Mouse (Mus musculus) kidney, adult 8-10 months (tissue): Measurements from ENCODE around the gene Acd.

Experiments
- DNase-seq, 2 experiments: peaks; one replicate each; pipeline ENCODE4 v3.0.0; 2022

The Acd gene

DNA sequence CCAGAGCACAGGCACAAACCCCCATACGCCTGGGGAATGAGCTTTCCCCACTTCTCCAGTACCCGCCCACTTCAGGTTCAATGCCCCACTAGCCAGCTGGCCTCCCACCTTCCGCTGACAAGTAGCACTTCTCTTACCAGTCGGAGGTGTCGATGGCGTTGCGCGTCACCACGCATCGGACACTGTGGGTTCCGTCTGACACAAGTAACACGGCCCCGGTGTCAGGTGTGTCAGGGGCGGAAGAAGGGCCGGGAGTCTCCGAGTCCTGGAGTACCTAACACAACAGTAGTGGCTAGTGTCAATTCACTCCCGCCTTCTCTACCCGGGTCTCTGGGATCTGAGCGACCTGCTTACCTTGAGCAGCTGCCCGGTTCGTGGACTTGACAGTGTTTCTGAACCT is 336 bp downstream of the Acd start:
- no peak for DNase-seq

DNA sequence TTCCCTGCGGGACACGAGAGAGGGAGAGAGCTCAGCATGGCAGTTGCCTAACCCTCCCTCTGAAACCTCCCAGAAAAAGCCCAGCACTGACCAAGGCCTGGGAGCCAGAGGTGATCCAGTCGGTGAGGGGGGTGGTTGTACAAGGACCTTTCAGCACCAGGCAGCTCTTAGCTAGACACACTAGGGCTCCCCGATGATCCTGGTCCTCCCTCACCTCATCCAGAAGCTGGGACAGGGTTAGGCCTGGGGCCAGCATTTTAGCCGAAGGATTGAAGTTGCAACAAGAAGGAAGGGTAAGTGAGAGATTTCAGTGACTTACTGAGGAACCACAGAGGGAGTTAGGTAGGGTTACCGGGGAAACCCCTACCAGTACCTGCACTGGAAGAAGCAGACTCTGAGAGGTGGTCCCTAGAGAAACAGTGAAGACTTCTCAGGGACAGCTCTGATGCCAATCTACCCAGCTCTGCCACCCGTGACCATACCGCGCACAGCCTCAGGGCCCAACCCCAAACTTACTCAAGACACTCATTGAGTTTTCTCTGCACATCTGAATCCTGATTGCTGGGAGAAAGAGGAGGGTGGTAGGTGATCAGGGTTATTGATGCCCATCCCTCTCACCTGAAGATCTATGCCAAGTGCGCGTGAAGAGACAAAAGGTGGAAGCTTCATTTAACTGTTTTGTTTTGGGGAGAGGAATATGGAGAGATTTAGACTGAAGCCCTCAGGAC is 1.2 kb downstream of the Acd start:
- no peak for DNase-seq

DNA sequence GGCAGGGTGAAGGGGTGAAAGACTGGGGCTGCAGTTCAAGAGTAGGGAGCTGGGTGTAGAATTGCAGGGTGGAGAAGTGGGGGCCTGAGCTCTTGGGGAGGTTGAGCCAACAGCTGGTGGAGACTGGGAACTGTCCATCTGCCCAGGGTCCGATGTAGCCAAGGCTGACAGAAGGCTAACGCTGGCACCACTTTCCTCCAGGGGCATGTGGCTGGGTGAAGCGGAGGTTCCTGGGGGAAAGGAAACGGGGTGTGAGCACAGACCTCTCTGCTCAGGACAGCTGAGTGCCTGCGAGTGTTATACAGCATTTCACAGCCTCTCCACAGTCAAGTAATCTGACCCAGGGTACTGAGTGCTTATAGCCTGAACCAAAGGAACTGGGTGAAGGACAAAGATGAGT is 2.2 kb downstream of the Acd start:
- no peak for DNase-seq

DNA sequence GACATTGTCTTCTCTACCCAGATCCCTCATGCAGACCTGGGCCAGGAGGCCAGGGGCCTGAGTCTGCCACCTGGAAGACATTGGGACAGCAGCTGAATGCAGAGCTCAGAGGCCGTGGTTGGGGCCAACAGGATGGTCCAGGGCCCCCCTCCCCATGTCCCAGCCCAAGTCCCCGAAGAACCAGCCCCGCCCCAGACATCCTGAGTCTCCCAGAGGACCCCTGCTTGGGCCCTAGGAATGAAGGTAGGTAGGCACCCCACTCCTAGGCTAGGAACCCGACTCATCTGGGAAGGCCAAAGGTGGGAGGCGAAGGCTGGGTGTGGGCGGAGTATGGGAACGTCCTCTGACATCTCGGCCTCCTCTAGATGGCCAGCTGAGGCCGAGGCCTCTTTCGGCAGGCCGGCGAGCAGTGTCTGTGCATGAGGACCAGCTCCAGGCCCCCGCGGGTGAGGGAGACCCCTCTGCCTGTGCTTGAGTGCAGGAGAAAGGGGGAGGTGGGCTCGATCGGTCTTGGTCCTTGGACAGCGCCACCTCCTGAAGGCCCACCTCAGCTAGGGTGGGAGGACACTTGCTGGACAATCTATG is 3.6 kb downstream of the Acd start:
- DNase-seq: no peak

DNA sequence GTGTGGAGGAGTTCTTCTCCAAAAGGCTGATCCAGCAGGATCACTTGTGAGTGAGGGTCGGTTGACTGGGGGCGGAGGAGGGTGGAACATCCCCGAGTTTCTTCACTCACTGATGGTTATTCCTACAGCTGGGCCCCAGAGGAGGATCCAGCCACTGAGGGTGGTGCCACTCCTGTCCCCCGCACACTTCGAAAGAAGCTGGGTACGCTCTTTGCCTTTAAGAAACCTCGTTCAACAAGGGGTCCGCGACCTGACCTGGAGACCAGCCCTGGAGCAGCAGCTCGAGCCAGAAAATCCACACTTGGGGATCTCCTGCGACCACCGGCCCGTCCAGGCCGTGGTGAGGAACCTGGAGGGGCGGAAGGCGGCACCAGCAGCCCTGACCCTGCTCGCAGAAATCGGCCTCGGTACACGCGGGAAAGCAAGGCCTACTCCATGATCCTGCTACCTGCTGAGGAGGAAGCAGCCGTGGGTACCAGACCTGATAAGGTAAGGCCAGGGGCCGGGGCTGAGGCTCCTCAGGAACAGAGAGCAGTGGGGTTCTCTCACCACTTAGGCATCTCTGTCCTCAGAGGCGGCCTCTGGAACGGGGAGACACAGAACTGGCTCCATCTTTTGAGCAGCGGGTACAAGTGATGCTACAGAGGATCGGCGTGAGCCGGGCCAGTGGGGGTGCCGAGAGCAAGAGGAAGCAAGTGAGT is 5.7 kb downstream of the Acd start:
- DNase-seq: no peak

DNA sequence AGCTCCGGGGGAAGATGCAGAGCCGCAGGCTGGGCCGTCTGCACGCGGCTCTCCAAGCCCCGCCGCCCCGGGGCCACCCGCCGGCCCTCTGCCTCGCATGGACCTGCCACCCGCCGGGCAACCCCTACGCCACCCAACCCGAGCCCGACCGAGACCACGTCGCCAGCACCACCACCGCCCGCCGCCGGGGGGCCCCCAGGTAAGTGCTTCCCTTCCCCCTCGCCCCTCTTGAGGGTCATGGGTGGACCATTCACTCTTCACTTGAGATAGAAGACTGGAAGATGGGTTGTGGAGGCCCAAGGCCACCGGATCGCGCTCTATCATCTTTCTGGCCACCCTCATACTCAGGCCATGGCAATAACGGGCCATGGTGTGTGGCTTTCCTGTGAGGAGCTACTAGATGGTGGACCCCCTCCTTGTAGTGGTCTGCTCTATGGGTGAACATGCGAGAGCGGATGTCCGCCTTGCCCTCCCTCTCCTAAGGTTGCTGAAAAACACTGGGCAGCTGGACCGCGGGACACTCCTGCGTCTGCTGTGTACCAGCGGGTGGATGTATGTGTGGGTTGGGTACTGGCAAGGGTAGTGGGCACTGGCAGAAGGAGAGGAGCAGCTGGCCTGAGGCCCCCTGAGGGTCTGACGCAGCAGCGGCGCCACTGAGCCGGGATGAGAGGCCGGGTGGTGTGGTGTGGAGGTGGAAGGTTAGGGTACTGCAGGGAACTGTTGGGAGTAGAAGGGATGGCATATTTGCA is 6.7 kb downstream of the Acd start:
- DNase-seq: no peak

DNA sequence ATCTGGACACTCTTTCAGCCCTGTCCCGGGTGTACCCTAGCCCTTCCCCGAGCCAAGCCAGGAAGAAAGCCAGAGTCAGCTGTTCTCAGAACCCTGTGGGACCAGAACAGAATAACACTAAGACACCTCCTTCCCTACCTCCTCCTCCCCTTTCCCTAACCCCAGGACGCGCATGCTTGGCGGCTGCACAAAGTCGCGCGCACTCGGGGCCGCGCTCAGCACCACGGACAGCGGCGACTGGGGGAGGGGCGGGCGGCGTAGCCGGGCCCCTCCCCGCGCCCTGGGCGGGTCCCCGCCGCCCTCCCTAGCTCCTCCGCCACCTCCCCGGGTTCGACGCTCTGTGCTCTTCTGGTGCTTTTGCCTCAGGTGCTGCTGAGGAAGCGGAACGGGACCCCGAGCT is 7.3 kb downstream of the Acd start:
- DNase-seq: peak; percentile 45 to 63

DNA sequence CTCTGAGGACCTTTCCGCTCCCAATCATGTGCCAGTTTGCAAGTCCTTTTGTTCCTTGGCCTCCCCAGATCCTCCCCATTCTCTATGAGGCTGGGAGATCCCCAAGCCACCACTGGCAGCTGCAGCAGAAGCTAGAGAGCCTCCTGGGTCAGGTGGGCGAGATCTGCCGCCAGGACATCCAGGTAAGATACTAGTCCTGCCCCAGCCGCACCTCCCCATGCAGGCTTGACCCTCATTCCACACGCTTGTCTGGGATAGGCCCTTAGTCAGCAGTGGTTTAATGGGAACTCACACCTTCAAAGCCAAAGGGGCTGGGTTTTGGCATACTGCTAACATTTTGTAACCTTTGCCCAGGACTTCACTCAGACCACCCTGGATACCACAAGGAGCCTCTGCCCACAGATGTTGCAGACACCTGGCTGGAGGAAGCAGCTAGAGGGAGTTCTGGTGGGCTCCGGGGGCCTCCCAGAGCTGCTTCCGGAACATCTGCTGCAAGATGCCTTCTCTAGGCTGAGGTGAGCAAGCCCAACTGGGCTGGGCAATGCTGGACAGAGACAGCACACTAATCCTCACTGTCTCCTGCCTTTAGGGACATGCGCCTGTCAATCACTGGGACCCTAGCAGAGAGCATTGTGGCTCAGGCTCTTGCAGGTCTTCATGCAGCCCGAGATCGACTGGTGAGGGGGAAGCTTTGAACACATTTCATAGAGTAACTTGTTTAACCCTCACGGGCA is 8.3 kb downstream of the Acd start:
- no peak for DNase-seq

DNA sequence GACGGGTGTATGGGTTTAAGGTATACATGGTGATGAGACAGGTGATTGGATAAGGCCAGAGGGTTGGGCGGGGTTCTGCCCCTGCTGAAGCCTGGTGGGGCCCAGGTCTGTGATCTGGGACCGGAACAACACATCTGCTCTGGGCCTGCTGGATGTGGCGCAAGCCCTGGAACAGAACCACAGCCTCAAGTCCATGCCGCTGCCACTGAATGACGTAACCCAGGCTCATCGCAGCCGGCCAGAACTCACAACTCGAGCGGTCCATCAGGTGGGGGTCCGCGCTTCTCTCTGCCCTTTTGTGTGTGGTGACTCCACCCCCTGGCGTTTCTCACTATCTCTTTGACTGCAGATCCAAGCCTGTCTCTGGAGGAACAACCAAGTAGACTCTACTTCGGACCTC is 9.9 kb downstream of the Acd start:
- no peak for DNase-seq

DNA sequence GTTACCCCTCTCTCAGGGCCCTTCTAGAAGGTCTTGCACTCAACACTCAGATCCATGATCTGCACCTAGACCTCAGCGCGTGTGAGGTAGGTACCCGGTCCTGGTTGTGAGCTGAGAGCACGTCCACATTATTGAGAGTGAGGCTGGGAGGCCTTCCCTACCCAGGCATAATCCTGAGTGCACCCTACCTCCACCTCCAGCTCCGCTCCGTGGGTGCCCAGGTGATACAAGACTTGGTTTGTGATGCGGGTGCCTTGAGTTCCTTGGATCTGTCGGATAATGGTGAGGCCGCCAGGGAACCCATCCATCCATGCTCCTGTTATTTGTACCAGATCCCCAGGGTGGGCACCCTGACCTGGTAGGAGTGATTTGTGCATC is 10.9 kb downstream of the Acd start:
- no peak for DNase-seq

DNA sequence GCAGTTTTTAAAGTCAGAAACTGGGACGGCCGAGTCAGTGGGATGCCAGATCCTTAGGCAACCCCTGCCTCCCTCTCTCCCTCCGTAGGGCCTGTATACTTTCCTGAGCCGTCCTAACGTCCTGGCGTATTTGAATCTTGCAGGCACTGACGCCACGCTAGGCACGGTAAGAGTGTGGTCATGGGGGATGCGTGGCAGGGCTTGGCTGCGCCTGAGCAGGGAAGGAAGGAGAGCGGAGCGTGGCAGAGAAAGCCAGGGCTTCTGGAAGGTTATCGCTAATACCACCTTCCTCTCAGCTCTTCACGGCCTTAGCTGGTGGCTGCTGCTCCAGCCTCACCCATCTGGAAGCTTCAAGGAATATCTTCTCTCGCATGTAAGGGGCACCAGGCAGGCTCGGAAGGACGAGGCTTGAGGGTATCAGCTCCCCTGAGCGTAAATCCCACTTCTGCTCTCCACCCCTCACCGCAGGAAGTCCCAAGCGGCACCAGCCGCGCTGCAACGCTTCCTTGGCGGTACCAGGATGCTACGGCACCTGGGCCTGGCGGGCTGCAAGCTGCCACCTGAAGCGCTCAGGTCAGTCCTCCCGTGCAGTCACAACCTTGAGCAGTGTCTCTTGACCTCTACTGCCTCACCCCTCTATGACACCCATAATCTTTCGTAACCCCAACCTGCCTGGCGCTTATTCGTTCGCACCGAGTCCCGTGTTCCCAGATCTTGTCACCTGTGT is 11.5 kb downstream of the Acd start:
- DNase-seq: no peak

DNA sequence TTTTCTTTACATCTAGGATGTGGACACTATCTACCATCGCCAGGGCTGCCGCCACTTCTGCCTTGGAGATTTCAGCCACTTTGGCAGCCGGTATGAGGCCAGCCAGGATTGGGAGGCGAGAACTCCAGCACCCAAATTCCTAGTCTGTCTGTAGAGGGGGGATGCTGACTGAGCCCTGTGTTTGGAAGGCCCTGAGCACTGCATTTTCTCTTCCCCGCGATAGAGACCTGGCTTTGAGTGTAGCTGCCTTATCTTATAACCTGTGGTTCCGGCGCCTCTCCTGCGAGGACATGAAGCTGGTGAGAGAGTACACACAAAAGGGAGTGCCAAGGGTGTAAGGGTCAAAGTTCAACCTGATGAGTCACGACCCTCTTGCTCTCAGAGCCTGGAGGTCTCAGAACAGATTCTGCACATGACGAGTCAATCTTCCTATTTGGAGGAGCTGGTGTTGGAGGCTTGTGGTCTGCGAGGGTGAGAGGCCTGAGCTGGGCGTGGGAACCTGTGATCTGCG is 12.6 kb downstream of the Acd start:
- DNase-seq: no peak

DNA sequence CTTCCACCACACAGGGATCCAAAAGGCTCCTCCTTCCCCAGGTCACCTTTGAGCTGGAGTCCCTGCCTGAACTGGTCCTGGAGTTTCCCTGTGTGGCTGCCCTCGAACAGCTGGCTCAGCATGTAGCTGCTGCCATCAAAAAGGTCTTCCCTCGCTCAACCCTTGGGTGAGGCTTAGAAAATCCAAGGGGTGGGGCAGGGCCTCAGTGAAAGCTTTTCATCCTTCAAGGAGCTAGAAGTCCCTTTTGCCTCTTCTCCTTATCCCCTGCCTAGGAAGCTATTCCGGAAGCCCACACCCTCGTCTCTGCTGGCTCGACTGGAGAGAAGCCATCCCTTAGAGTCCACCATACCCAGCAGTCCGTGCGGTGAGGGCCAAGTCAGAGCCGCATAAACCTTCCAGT is 13.4 kb downstream of the Acd start:
- no peak for DNase-seq

DNA sequence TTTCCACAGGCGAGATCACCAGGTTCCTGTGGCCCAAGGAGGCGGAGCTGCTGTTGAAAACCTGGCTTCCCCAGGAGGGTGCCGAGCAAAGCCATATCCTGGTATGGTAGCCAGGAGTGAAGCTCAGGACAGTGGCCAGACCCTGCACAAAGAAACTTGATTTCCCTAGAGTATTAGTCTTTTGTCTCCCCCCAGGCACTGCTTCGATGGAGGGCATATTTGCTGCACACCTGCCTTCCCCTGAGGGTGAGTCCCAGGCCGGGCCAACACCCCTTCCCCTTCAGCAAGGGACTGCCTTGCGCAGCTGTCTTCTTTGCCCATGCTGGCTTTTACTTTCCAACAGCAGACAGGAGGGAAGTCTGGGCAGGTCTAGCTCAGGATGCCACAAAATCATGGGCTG is 14.4 kb downstream of the Acd start:
- DNase-seq: no peak

DNA sequence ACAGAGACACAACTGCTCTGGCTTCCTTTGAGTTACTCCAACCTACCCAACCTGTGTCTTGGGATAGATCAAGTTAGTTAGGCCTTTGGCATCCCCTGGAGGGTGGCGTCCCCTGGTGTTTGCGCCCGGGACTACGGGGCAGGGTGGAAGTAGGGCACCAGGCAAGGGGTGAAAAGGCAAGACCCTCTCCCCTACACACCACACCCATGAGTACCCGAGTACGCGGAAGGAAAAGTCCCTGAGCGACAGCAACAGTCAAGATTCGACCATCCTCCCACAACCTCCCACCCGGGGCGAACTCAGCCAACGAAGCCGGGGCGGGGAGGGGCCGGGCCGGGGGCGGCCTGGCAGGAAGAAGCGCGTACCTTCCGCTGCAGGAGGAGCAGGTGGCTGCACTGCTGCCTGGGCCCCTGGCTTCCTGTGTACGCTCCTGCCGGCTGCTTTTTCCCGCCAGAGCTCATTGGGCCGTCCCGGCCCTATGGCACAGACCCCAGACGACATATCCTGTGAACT is 15.1 kb downstream of the Acd start, which contains the start of gene Carmil2:
Carmil2 (plus strand) TSS at position 479 of the 513 bp plus-strand sequence.
- peak; percentile 39 to 65 for DNase-seq

DNA sequence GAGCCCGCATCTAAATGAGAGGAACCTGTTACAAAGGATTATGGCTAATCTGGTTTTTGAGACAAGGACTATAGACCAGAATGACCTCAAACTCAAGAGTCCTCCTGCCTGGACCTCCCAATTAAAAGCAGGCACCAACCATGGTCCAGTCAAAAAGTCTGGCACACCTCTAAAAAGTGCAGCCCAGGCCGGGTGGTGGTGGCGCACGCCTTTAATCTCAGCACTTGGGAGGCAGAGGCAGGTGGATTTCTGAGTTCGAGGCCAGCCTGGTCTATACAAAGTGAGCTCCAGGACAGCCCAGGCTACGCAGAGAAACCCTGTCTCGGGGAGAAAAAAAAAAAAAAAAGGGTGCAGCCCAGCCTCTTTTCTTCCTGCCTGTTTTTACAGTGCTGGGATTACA is 15.6 kb downstream of the Acd start:
- no peak for DNase-seq

DNA sequence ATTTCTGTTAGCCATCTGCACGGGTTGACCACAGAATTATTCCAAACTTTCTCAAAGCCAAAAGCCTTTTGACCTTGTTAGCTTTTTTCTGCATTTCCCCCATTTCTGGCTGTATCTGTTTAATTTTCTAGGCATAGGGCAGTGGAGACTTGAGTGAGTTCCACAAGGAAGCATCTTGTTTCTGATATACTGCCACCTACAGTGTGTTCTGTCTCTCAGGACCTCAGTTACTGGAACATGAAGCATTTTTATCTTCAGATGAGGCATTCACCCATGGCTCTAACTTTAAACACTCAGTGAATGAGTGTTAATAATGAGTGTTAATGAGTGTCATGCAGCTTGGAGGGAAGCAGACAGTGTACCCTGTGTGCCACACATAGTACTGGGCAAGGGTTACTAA is 23.0 kb downstream of the Acd start:
- DNase-seq: no peak

DNA sequence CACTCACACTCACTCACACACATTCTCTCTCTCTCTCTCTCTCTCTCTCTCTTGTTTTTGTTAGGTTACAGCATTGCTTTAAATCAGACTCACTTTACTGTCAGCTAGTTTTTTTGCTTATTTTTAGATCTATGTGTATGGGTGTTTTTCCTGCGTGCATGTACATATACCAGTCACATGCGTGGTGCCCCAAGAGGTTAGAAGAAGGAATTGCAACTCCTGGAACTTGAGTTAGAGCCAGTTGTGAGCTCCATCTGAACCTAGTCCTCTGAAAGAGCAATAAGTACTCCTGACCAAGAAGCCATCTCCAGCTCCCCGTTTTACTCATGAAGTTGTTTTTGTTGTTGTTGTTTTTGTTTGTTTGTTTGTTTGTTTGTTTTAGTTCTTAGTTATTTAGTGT is 39.7 kb downstream of the Acd start:
- DNase-seq: peak; percentile 12 to 18

DNA sequence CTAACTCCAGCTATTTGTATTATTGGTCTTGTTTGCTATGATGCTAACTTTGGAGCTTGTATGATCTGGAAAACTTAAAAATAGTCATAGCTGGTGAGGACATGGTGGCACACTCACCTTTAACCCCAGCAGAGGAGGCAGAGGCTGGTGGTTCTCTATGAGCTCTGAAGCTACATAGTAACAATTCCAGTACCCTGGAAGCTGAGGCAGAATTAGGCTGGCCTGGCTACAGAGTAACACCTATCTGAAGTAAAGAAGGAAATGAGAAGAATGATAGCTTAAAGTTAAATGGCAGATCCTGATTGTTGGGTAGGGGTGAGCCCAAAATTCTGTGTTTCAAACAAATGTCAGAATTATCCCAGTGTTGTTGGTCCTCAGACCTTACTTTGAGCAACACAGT is 43.3 kb downstream of the Acd start:
- DNase-seq: no peak

DNA sequence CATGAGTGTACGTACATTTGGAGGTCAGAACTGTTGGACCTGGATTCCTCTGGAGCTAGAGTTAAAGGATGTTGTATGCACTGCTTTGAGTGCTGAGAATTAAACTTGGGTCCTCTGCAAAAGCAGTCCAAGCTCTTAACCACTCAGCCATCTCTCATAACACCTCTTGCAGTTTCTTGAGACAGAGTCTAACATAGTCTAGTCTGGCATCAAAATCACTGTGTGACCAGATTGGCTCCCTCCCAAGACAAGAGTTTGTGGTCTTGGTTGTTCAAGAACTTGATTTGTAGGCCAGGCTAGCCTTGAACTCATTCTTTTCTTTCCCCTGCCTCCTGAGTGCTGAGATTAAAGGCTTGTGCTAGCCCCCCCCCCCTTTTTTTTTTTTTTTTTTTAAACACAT is 52.0 kb downstream of the Acd start:
- DNase-seq: no peak
